Comparison of ENCODE assay signal across 7 mouse cellular contexts in genomic region chr3:41592805-41593204, GRCm38 (mm10).
"Had no signal": no experiment of that assay in that cellular context is flagged by ENCODE, and none has a peak within 500 bp of the region (broad histone marks: within the 10 kb centered on the region; RNA-seq: fewer than 3 reads in every experiment).

No protein-coding gene starts in this region.

- ATAC-seq: liver, postnatal 0 days; midbrain, embryonic 13.5 days had no signal

- DNase-seq: kidney, postnatal 4 days; liver; liver, embryonic 13.5 days; liver, postnatal 0 days; lung, postnatal 14 days; thymus, postnatal 14 days had no signal
